Mouse (Mus musculus) embryonic fibroblast, embryonic 13.5 days (primary cell): ENCODE results near the gene Ank3. TPM values are rescaled to one million over a fixed set of nuclear protein-coding genes. Genes with fewer than 3 reads are reported as not detected.

ENCODE experiments used
- H3K27ac ChIP-seq: 2 replicates; pipeline ENCODE4 v1.5.1; 2012; ENCODE audit warnings: low read length, control low read depth, inconsistent platforms; ENCODE audit not compliant: insufficient read depth
- H3K4me1 ChIP-seq: 2 replicates; pipeline ENCODE4 v1.6.1; 2011; ENCODE audit warnings: low read length; ENCODE audit not compliant: control insufficient read depth, insufficient read depth
- H3K4me3 ChIP-seq: 2 replicates; pipeline ENCODE4 v1.5.1; 2011; ENCODE audit warnings: mild to moderate bottlenecking, control low read depth, low read length; ENCODE audit not compliant: insufficient read depth
- CTCF ChIP-seq: IDR thresholded peaks from 2 replicates; pipeline ENCODE4 v1.5.1; 2011; ENCODE audit warnings: mild to moderate bottlenecking, control low read depth, low read length, moderate library complexity, borderline replicate concordance; ENCODE audit not compliant: insufficient read depth
- POLR2A ChIP-seq: IDR thresholded peaks from 2 replicates; pipeline ENCODE4 v1.6.1; 2011; ENCODE audit warnings: low read depth, mild to moderate bottlenecking, control low read depth, low read length, moderate library complexity
- polyA plus RNA-seq: library from polyadenylated mRNA; stranded (reverse); fragments of >200 nt; gene quantifications from 2 replicates; pipeline ENCODE4 v1.2.4, GENCODE M21; 2011; ENCODE audit warnings: low read depth; ENCODE audit not compliant: missing spikeins, insufficient read length

The Ank3 gene
- polyA plus RNA-seq, 1 experiment: 21.6 TPM

- TF ChIP-seq POLR2A: no peak
- no peak for TF ChIP-seq CTCF
- Histone ChIP-seq H3K4me3 (no peak overlapping the region), H3K27ac (no peak overlapping the region)
Measured at GRCm38 (mm10) chr10:69828770-69829169, 430.2 kb downstream of the Ank3 start.

DNA sequence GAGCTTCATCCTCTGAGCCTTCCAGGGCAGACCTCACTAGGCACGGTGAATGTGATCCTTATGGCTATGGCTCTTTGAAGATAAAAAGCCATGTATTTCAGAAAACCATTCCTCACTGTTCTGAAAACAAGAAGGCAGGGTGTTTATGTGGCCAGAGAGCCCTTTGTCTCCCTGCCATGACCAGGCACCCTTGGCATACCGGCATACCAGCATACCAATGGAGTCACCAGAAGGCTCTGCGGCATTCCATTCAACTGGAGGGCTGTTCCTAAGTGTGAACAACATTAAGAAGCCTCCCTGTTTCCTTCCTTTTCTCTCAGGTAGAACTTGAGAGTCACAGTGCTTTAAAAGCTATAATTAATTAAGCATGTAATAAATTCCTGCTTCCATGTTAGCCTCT, 430.7 kb downstream of the Ank3 start:
- no peak overlapping the region for H3K4me3 ChIP-seq
- TF ChIP-seq CTCF: no peak
- no peak for TF ChIP-seq POLR2A
- H3K4me1 ChIP-seq: no peaks in the 10 kb centered on the region
- H3K27ac ChIP-seq: no peak overlapping the region

More at GRCm38 (mm10) chr10:69828770-69829169, 430.2 kb downstream of the Ank3 start:
- no peaks in the 10 kb centered on the region for H3K4me1 ChIP-seq

DNA sequence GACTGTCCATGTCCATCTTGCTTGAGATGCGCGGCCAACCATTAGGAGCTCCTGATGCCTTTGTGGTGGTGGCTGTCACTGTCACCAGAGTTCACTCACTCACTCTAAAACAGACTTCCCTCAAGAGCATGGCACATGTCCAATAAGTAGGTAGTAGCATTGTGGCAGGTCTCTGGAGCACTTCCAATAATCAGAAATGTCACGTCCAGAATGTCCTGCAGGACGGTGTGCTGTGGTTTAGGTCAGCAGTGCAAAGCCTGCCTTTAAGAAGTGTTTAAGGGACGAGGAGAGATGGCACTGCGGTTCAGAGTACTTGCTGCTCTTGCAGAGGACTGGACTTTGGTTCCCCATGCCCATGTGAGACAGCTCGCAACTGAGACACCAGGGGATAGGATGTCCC, 433.0 kb downstream of the Ank3 start:
- H3K27ac ChIP-seq: no peak overlapping the region
- no peak overlapping the region for H3K4me3 ChIP-seq
- TF ChIP-seq POLR2A (no peak), CTCF (no peak)

GRCm38 (mm10) chr10:69832241-69832640, 433.7 kb downstream of the Ank3 start:
- no peak overlapping the region for H3K4me3 ChIP-seq
- TF ChIP-seq CTCF (no peak), POLR2A (no peak)
- H3K27ac ChIP-seq: no peak overlapping the region
- peaks cover 2% of the 10 kb centered on the region; the same call in 1 of the 2 replicates for H3K4me1 ChIP-seq

More for the DNA sequence above, 433.0 kb downstream of the Ank3 start:
- peaks cover 2% of the 10 kb centered on the region; the same call in 1 of the 2 replicates for H3K4me1 ChIP-seq

DNA sequence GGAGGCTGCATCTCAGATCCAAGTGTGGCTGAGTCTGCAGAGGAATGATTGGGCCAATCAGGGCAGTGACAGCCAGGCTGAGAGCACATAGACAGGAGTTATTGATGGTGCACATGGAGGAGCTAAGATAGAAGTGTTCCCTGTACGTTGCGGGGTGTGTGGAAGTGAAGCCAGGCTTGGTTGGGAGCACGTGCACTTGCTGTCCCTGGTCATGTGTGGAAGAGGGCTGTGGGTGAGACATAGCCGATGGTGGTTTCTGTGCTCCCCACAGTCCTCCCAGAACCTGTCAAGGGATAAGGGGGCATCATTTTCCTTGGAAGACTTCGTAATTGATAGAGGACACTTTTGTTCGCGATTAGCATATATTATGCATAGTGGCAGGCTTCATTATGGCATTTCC, 434.2 kb downstream of the Ank3 start:
- Histone ChIP-seq H3K4me3 (no peak overlapping the region), H3K27ac (no peak overlapping the region), H3K4me1 (peaks cover 2% of the 10 kb centered on the region; the same call in 1 of the 2 replicates)
- no peak for TF ChIP-seq CTCF
- TF ChIP-seq POLR2A: no peak

- Histone ChIP-seq H3K4me1 (peaks cover 2% of the 10 kb centered on the region), H3K27ac (no peak overlapping the region), H3K4me3 (no peak overlapping the region)
- no peak for TF ChIP-seq CTCF
Measured at GRCm38 (mm10) chr10:69834700-69835099, 436.1 kb downstream of the Ank3 start.

DNA sequence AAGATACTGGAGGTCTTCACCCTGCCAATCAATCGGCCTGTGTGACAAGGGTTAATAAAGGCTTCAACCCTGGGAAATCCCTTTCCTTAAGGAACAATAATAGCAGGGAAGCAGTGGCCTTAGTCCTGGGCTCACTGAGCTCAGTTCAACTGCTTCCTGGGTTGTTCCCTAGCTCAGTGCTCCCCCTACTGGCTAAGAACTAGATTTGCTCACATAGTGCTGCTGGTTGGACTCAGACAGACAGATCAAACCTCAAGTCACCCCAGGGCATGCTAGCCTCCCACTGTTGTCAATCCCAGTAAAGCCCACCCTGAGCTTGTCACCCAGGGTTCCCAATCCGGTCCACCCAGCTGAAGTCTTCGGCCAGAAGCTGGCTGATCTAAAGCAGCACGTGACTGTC, 447.2 kb downstream of the Ank3 start:
- TF ChIP-seq CTCF (peak; percentile 63; the same call in 1 of the 2 replicates), POLR2A (no peak)
- Histone ChIP-seq H3K4me3 (no peak overlapping the region), H3K27ac (no peak overlapping the region), H3K4me1 (0 out of 2 replicates have a peak, but pooled peaks cover 4% of the 10 kb centered on the region)

DNA sequence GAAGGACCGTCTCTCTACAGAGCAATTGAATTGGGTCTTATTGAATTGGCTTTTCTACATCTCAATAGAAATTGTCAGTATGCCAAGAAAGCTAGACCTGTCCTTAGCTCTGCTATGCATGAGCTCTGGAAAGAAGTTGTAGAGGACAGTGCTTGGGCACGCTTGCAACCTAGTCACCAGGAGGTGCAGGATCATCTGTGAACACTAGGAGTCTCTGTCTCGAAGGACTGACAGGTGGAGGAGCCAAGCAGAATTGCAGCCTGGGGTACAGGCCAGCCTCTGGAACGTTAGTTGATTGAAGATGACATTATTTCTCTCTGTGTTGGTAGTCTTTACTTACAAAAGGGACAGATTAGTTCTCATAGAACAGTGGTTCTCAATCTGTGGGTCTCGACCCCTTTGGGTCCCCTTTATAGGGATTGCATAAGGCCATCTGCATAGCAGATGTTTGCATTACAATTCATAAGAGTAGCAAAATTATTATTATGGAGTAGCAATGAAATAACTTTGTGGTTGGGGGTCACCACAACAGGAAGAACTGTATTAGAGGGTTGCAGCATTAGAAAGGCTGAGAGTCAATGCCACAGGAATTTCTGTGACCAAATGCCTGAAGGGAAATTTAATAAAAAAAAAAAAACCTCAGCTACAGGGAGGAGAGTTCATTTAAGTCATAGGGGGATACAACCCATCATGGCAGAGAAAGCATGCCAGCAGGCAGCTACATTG, 454.0 kb downstream of the Ank3 start:
- TF ChIP-seq CTCF (peak; percentile 29; the same call in 1 of the 2 replicates), POLR2A (no peak)

GRCm38 (mm10) chr10:69854587-69855185, 456.1 kb downstream of the Ank3 start:
- H3K4me1 ChIP-seq: peaks cover 10% of the 10 kb centered on the region; the same call in 1 of the 2 replicates
- TF ChIP-seq CTCF: no peak
- TF ChIP-seq POLR2A: no peak
- no peak overlapping the region for H3K4me3 ChIP-seq
- H3K27ac ChIP-seq: no peak overlapping the region

More for the DNA sequence above, 454.0 kb downstream of the Ank3 start:
- Histone ChIP-seq H3K27ac (no peak overlapping the region), H3K4me3 (no peak overlapping the region), H3K4me1 (0 out of 2 replicates have a peak, but pooled peaks cover 11% of the 10 kb centered on the region)

- no peak overlapping the region for H3K27ac ChIP-seq
- peaks cover 8% of the 10 kb centered on the region; the same call in 1 of the 2 replicates for H3K4me1 ChIP-seq
- H3K4me3 ChIP-seq: no peak overlapping the region
- TF ChIP-seq CTCF: no peak
Measured at GRCm38 (mm10) chr10:69858011-69858410, 459.4 kb downstream of the Ank3 start.
